Mouse (Mus musculus) liver, adult 2 months (tissue): Measurements from ENCODE around the gene Mylip.

Source experiments
- CTCF ChIP-seq: fragments of 200-500 bp; IDR thresholded peaks from 2 replicates; pipeline ENCODE4 v1.5.1; 2011; ENCODE audit warnings: low read depth, low read length, control low read depth
- POLR2A ChIP-seq: fragments of 200-500 bp; IDR thresholded peaks from 2 replicates; pipeline ENCODE4 v1.6.1; 2011; ENCODE audit warnings: low read length, control low read depth; ENCODE audit not compliant: insufficient read depth; ENCODE audit errors: extremely low read depth

GRCm38 (mm10) chr13:45387231-45387630 is 2.3 kb upstream of the Mylip start:
- TF ChIP-seq POLR2A (no peak), CTCF (no peak)
